Mouse (Mus musculus) midbrain, embryonic 16.5 days (tissue): Measurements from ENCODE around the gene Cpox. TPM values are rescaled to one million over a fixed set of nuclear protein-coding genes. Genes with fewer than 3 reads are reported as not detected.
A peak's percentile ranks its signal among the peaks of the same experiment; 100 is the strongest.

Experiments
- ATAC-seq: fragments of 200-750 bp; cut with Nextera tagmentation; 2 replicates; pipeline ENCODE4 v1.8.0; 2017; ENCODE audit warnings: moderate TSS enrichment
- H3K27ac ChIP-seq: fragments of 300-500 bp; sonication (generic); 2 replicates; pipeline ENCODE4 v1.5.1; 2014; ENCODE audit warnings: mild to moderate bottlenecking, low read length, mixed read lengths
- H3K27me3 ChIP-seq: fragments of 300-500 bp; sonication (generic); 2 replicates; pipeline ENCODE4 v1.6.1; 2014; ENCODE audit warnings: low read depth, low read length, mixed read lengths; ENCODE audit not compliant: control insufficient read depth, insufficient read depth
- H3K36me3 ChIP-seq: fragments of 300-500 bp; sonication (generic); 2 replicates; pipeline ENCODE4 v1.6.1; 2014; ENCODE audit warnings: mild to moderate bottlenecking, low read length, moderate library complexity, mixed read lengths; ENCODE audit not compliant: control insufficient read depth, insufficient read depth
- H3K4me1 ChIP-seq: fragments of 300-500 bp; sonication (generic); 2 replicates; pipeline ENCODE4 v1.6.1; 2014; ENCODE audit warnings: mild to moderate bottlenecking, low read length, mixed read lengths; ENCODE audit not compliant: control insufficient read depth, insufficient read depth
- H3K4me2 ChIP-seq: fragments of 300-500 bp; sonication (generic); 2 replicates; pipeline ENCODE4 v1.6.1; 2014; ENCODE audit warnings: mild to moderate bottlenecking, low read length, mixed read lengths
- H3K4me3 ChIP-seq: fragments of 300-500 bp; sonication (generic); 2 replicates; pipeline ENCODE4 v1.5.1; 2014; ENCODE audit warnings: low read depth, mild to moderate bottlenecking, low read length, moderate library complexity, mixed read lengths
- H3K9ac ChIP-seq: fragments of 300-500 bp; sonication (generic); 2 replicates; pipeline ENCODE4 v1.6.1; 2014; ENCODE audit warnings: low read depth, low read length, mixed read lengths
- H3K9me3 ChIP-seq: fragments of 300-500 bp; sonication (generic); replicated peaks from 2 replicates; pipeline ENCODE4 v1.6.1; 2014; ENCODE audit warnings: mild to moderate bottlenecking, low read length, mixed read lengths; ENCODE audit not compliant: control insufficient read depth, poor library complexity, severe bottlenecking
- WGBS: fragments of 180-500 bp; shearing (Covaris S2); extraction: QIAGEN DNeasy Blood & Tissue Kit; methylation state at CpG from one replicate; pipeline ENCODE4 v1.1.7; 2014; 5-methylcytosine and 5-hydroxymethylcytosine counted together
- polyA plus RNA-seq: library from polyadenylated mRNA; unstranded; fragments of >200 nt; fragmentation: Nextera tagmentation; extraction: Ambion mirVana; gene quantifications from 2 replicates; pipeline ENCODE4 v1.2.1, GENCODE M21; 2015

Cpox gene
- polyA plus RNA-seq, 1 experiment from 2014 or later, result 13.6 TPM

GRCm38 (mm10) chr16:58712221-58712620 lies 42.1 kb downstream of the Cpox start:
- H3K36me3 ChIP-seq, result no peaks in the 10 kb centered on the region
- H3K27me3 ChIP-seq, result no peaks in the 10 kb centered on the region
- no peaks in the 10 kb centered on the region for H3K9me3 ChIP-seq
- no peak overlapping the region for H3K27ac ChIP-seq
- no peak overlapping the region for H3K9ac ChIP-seq
- H3K4me1 ChIP-seq, result no peaks in the 10 kb centered on the region
- no peak for ATAC-seq
- 84% methylated on average over 8 of the region's 8 CpGs for WGBS
- H3K4me3 ChIP-seq, result no peak overlapping the region
- no peak overlapping the region for H3K4me2 ChIP-seq

- ATAC-seq, result no peak
- H3K4me3 ChIP-seq, result no peak overlapping the region
- WGBS, result 92% methylated on average over 1 of the region's 1 CpGs
- H3K4me2 ChIP-seq, result no peak overlapping the region
- no peaks in the 10 kb centered on the region for H3K4me1 ChIP-seq
- H3K27ac ChIP-seq, result no peak overlapping the region
- H3K36me3 ChIP-seq, result no peaks in the 10 kb centered on the region
- H3K9ac ChIP-seq, result no peak overlapping the region
- H3K27me3 ChIP-seq, result no peaks in the 10 kb centered on the region
- H3K9me3 ChIP-seq, result no peaks in the 10 kb centered on the region
Observed at GRCm38 (mm10) chr16:58713128-58713527, 43.0 kb downstream of the Cpox start.

GRCm38 (mm10) chr16:58715018-58715417 lies 44.9 kb downstream of the Cpox start:
- no peaks in the 10 kb centered on the region for H3K27me3 ChIP-seq
- 74% methylated on average over 4 of the region's 4 CpGs for WGBS
- H3K9me3 ChIP-seq, result no peaks in the 10 kb centered on the region
- H3K4me2 ChIP-seq, result no peak overlapping the region
- no peaks in the 10 kb centered on the region for H3K36me3 ChIP-seq
- no peak for ATAC-seq
- H3K9ac ChIP-seq, result no peak overlapping the region
- H3K27ac ChIP-seq, result no peak overlapping the region
- no peaks in the 10 kb centered on the region for H3K4me1 ChIP-seq
- no peak overlapping the region for H3K4me3 ChIP-seq

DNA sequence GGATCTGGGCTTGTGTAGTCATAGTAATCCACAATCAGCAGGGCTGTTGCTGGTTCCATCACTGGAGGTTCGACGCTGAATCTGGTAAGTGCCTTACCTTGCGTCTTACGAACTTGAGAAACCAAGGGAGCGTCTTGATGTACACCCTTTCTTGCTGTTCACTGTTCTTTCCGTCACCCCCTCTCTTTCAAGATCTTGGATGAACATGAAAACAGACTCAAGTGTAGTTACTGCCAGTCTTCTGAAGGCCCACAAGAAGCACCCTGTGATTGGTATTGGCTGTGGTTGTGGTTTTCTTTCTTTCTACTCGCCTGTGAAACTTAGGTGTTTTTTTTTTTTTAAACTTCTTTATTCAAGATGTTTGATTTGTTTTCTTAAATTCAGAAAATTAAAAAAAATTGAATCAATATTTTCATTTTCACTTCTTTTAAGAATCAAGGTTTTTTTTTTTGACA lies 48.6 kb downstream of the Cpox start, which contains the start of gene Gpr15:
Gpr15 (minus strand) TSS at position 405 of the 455 bp plus-strand sequence.
- ATAC-seq, result no peak
- Histone ChIP-seq H3K36me3 (no peaks in the 10 kb centered on the region), H3K4me1 (no peaks in the 10 kb centered on the region), H3K4me2 (no peak within 1 kb of the TSS), H3K4me3 (no peak within 1 kb of the TSS), H3K27ac (no peak within 1 kb of the TSS), H3K9ac (no peak within 1 kb of the TSS), H3K27me3 (no peaks in the 10 kb centered on the region), H3K9me3 (no peaks in the 10 kb centered on the region)
- WGBS, result 90% methylated on average over 7 of the region's 7 CpGs

DNA sequence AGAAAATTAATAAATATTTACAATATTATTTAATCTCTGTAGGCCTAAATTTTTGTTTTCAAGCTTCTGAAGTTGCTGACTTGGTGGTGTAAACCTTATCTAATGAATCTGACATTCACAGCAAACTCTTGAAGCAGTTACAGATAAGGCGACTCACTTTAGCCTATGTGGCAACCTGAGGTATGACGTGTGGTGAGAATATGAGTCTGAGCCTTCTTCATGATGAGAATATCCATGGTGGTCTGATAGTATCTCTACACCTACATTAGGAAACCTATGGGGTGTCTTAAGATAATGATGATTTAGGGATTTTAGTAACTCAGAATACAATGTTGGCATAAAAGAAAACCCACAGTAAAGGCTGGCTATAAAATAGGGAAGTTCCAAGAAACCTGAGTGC lies 52.2 kb downstream of the Cpox start:
- no peak for ATAC-seq
- Histone ChIP-seq H3K27me3 (no peaks in the 10 kb centered on the region), H3K4me1 (no peaks in the 10 kb centered on the region), H3K4me2 (no peak overlapping the region), H3K4me3 (no peak overlapping the region), H3K27ac (no peak overlapping the region), H3K9me3 (no peaks in the 10 kb centered on the region), H3K9ac (no peak overlapping the region), H3K36me3 (no peaks in the 10 kb centered on the region)
- WGBS, result 93% methylated on average over 2 of the region's 2 CpGs

DNA sequence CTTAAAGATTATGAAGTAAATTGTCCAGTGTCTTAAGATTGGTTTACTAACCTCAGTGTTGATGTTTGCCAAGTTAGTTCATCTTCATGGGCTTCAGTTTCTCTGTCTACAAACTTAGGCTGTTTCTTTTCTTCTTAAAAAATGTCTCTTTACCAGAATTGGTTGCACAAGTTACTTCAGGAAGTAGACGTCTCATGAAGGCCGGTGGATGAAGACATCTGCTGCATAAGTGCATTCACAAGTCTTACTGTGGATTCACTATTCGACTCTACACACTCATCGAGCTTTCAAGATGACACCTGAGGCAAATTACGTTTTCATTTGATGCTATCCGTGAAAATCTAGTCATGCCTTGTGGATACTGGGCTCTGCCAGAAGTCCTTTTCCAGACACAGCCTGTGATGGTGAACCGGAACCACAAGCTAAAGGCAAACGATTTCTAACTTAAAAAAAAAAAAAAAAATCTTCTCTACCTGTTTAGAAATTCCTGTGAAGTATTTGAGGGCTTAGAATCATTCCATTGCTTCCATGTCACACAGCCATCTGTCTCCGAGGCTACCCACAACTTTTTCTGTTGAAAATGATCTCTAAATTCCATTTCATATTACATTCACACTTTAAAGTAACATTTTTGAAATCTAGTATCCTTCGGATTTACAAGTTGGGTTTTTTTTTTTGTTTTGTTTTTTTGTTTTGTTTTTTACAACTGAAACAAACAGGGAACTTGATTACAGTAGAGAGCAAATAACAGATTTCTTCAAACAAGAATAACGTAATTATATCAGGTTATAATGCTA lies 56.8 kb downstream of the Cpox start:
- Histone ChIP-seq H3K36me3 (peaks cover 12% of the 10 kb centered on the region), H3K4me1 (peaks cover 7% of the 10 kb centered on the region), H3K27ac (no peak overlapping the region), H3K4me3 (peak overlapping the region; percentile 85; the same call in 1 of the 2 replicates), H3K9me3 (no peaks in the 10 kb centered on the region), H3K9ac (no peak overlapping the region), H3K4me2 (peak overlapping the region; percentile 69), H3K27me3 (no peaks in the 10 kb centered on the region)
- 82% methylated on average over 11 of the region's 11 CpGs for WGBS
- ATAC-seq, result no peak

GRCm38 (mm10) chr16:58727477-58728131 lies 57.5 kb downstream of the Cpox start, which contains the start of gene Cldnd1:
TSS of gene Cldnd1 (plus strand) at chr16:58727910.
- peaks cover 18% of the 10 kb centered on the region for H3K36me3 ChIP-seq
- H3K4me2 ChIP-seq, result peak within 1 kb of the TSS; percentile 69
- WGBS, result 2% methylated on average over 34 of the region's 35 CpGs
- ATAC-seq, result peak; percentile 100
- no peaks in the 10 kb centered on the region for H3K27me3 ChIP-seq
- peaks cover 7% of the 10 kb centered on the region for H3K4me1 ChIP-seq
- no peaks in the 10 kb centered on the region for H3K9me3 ChIP-seq
- peak within 1 kb of the TSS; percentile 87 for H3K27ac ChIP-seq
- peak within 1 kb of the TSS; percentile 87 for H3K9ac ChIP-seq
- H3K4me3 ChIP-seq, result peak within 1 kb of the TSS; percentile 85

GRCm38 (mm10) chr16:58728176-58728671 lies 58.1 kb downstream of the Cpox start:
- Histone ChIP-seq H3K27ac (peak overlapping the region; percentile 87), H3K4me3 (peak overlapping the region; percentile 85), H3K9me3 (no peaks in the 10 kb centered on the region), H3K27me3 (no peaks in the 10 kb centered on the region), H3K9ac (peak overlapping the region; percentile 87), H3K4me2 (peak overlapping the region; percentile 69), H3K36me3 (peaks cover 24% of the 10 kb centered on the region), H3K4me1 (peaks cover 7% of the 10 kb centered on the region)
- 0% methylated on average over 22 of the region's 31 CpGs for WGBS
- ATAC-seq, result peak; percentile 93

GRCm38 (mm10) chr16:58738205-58738604 lies 68.1 kb downstream of the Cpox start:
- no peak overlapping the region for H3K27ac ChIP-seq
- H3K4me3 ChIP-seq, result no peak overlapping the region
- ATAC-seq, result no peak
- 81% methylated on average over 4 of the region's 4 CpGs for WGBS
- no peak overlapping the region for H3K4me2 ChIP-seq
- H3K4me1 ChIP-seq, result no peaks in the 10 kb centered on the region
- no peaks in the 10 kb centered on the region for H3K9me3 ChIP-seq
- no peak overlapping the region for H3K9ac ChIP-seq
- H3K27me3 ChIP-seq, result no peaks in the 10 kb centered on the region
- peaks cover 9% of the 10 kb centered on the region for H3K36me3 ChIP-seq
